Mouse (Mus musculus) inflammation-experienced regulatory T-cells, adult 6 months (primary cell): ENCODE measurements around the gene Prl2a1. TPM values are rescaled to one million over a fixed set of nuclear protein-coding genes. Genes with fewer than 3 reads are reported as not detected.
"Not testable (repeated sequence)": the region's sequence is repeated elsewhere in the genome, so short reads cannot be mapped to it uniquely, and the experiment has no call there.

Source experiments
- ATAC-seq: one replicate; pipeline ENCODE4 v1.8.0; 2017
- polyA plus RNA-seq, 3 experiments: library from polyadenylated mRNA; unstranded; fragments of 100-300 nt; shearing (Covaris generic); gene quantifications; one replicate each; pipeline ENCODE4 v1.2.1; 2017

Gene Prl2a1
- polyA plus RNA-seq: not detected

DNA sequence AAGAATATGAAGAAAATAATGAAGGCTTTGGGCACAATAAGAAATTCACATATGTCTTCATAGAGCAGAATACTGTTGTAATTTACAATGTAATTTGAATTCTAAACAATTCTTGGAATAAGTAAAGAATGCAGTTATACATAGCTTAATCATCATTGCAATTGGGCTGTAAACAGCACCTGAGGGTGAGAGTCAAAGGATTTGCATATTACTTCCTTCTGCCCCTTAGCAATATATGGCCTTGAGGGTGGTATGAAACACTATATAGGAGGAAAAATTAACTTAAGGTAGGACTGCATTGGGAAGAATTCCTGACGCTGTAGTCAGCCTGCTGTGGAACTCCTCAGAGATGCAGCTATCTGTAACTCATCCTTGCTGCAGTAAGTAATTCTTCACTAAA lies at the start of gene Prl2a1:
Gene Prl2a1 (plus strand): TSS at position 301 of the 400 bp plus-strand sequence.
- no peak for ATAC-seq

DNA sequence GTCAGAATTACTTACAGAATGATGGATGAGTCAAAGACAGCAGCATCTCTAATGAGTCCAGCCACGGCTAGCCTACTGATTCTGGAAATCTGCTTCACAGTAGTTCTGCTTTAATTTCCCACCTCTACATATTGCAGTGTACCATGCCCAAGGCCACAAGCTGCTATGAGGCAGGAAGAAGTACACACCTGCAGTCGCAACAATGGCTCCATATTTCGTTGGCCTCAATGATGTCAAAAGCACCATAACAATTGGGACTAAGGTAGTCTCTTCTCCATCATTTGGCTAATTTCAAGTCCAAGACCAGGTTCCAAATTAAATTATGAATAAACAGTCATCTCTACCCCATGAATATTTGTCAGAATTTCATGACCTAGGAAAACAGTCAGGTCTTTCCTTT lies 20.8 kb upstream of the Prl2a1 start, which contains the start of gene Prl7c1:
Gene Prl7c1 (minus strand): TSS at position 101 of the 400 bp plus-strand sequence.
- ATAC-seq: not testable (repeated sequence)

DNA sequence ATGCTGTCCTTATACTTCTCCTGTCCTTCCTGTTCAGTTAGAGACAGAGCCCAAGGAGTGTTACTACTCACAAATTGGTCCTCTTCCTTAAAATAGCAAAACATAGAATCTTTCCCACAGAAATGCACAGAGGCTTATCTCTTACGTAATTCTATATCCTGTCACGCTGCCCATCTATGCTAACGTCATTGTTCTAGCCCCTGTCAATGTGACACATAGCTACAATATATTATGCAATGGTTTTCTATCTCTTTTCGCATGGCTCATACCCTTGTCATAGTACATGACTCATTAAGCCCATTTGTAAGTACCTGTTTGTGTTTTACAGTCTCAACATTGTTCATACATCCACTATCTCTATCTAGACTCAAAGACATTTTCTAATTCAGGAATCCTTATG lies 2.2 kb upstream of the Prl2a1 start:
- no peak for ATAC-seq

DNA sequence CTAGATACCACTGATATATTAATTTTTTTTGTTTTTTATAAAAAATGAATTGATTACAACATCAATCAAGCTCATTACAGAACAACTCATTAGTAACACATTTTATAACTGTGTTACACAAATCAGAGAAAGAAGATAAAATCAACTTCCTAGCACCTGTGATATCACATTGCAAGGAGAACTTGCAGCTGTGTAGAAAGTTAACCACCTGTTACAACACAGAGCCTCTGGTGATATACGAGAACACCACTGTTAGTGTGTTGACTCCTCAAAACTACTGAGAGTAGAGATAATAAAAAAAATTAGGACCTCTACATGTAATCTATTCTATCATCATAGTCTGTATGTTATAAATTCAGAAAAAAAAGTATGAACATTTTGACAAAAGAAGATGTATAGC lies 1.3 kb downstream of the Prl2a1 start:
- ATAC-seq: no peak

DNA sequence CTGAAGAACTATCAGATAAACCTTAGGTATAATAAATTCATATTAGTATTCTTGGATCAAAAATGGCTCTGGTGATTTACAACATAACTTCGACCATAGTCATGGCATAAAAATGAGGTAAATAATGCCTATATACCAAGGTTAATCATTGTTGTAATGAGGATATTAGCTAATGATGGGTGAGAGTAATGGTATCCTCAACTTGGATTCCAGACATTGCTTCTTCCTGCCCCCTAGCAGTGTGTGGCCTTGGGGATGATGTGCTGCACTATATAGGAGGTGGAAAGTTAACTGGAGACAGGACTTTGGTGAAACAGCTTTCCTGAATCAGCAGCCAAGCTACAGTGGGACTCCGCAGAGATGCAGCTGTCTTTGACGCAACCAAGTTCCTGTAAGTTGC lies 47.6 kb downstream of the Prl2a1 start, which contains the start of gene Prl2c1:
Gene Prl2c1 (plus strand): TSS at position 301 of the 400 bp plus-strand sequence.
- ATAC-seq: no peak

Other genes with a start within 250 kb of the Prl2a1 start
- gene Prl8a9, start 237.0 kb upstream of the Prl2a1 start, polyA plus RNA-seq: not detected
- gene Prl8a1, start 219.5 kb upstream of the Prl2a1 start, polyA plus RNA-seq: not detected
- gene Prl7b1, start 191.1 kb upstream of the Prl2a1 start, polyA plus RNA-seq: not detected
- gene Prl7a1, start 159.2 kb upstream of the Prl2a1 start, polyA plus RNA-seq: not detected
- not detected for gene Prl7a2, start 133.6 kb upstream of the Prl2a1 start, polyA plus RNA-seq
- not detected for gene Prl7d1, start 84.9 kb upstream of the Prl2a1 start, polyA plus RNA-seq
- gene Prl7c1, start 20.9 kb upstream of the Prl2a1 start, polyA plus RNA-seq: not detected
- gene Prl2c1, start 47.7 kb downstream of the Prl2a1 start, polyA plus RNA-seq: not detected
- not detected for gene Prl4a1, start 214.6 kb downstream of the Prl2a1 start, polyA plus RNA-seq